Mouse (Mus musculus) c-Kit-negative CD71-positive TER-119-positive erythroid progenitor cells, embryonic 14.5 days (primary cell): Measurements from ENCODE around the gene Raver2.
"Not testable (repeated sequence)": the region's sequence is repeated elsewhere in the genome, so short reads cannot be mapped to it uniquely, and the experiment has no call there.

Source experiments
- DNase-seq: peaks from one replicate; pipeline ENCODE4 v3.0.0-alpha.2; 2013; ENCODE audit warnings: low read depth, low spot score

Raver2 gene

GRCm38 (mm10) chr4:101068786-101069153 lies at the start of gene Raver2:
Gene Raver2 (plus strand): TSS chr4:101068983.
- DNase-seq, result no peak

DNA sequence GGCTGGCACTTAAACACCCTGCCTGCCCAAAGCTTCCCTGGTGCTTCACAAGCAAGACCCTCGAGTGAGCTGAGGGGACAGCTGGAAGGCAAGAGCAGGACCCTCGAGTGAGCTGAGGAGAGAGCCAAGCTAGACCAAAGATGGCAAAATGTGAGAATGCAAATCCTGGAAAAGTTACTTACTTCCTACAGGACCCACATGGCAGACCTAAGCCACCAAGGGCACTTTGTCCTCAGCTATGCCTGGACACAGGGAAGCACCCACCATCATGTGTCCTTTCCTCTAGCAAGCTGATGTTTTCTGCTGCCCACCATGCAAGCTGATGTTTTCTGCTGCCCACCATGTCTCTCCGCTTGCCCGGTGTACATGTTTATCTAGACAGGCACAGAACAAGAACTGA lies 48.2 kb upstream of the Raver2 start, which contains the start of gene Gm10577:
TSS of gene Gm10577 (minus strand) at position 101 of the 400 bp plus-strand sequence.
- no peak for DNase-seq

DNA sequence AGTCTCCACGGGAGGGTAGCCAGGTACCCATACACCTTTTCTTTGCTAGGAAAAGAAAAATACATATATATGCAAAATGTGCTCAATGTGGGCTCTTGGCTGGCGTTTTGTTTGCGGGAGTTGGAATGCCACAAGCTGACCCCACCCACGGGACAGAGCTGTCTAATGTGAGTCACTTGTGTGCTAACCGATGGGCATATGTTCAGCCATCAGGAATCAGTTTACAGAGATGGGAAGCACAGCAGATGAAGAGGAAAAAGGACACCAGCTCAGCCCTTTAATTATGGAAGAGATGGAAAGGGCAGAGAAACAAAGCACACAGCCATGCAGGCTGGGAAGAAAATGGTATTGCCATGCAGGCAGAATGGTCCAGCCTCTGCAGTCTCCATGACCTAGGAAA lies 42.2 kb upstream of the Raver2 start:
- no peak for DNase-seq

GRCm38 (mm10) chr4:101026995-101027394 lies 41.8 kb upstream of the Raver2 start:
- no peak for DNase-seq

DNA sequence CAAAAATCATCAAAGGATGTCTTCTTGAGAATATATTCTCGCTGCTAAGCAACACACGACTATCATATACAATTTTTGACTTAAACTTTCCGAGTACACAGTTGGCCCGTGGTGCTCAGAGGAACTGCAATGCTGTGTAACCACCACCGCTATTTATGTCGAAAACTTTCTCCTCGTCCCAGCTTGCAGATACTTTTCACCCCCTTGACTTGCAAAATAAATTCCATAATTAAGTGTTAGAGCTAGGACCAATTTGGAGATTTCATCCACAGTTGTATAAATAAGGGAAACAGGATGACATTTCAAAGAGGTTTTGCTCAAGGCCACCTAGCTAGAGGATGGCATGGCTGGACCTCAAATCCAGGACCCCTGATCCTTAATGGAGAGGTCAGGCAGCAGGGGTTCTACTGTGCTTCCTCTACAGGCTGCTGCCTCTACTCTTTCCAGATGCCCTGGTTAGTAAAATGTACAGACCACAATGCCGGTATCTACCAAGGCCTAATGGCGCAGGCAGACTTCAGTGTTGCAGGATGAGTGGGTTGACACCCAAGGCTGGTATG lies 40.9 kb upstream of the Raver2 start:
- DNase-seq, result no peak

GRCm38 (mm10) chr4:101033047-101033446 lies 35.7 kb upstream of the Raver2 start:
- DNase-seq, result no peak

DNA sequence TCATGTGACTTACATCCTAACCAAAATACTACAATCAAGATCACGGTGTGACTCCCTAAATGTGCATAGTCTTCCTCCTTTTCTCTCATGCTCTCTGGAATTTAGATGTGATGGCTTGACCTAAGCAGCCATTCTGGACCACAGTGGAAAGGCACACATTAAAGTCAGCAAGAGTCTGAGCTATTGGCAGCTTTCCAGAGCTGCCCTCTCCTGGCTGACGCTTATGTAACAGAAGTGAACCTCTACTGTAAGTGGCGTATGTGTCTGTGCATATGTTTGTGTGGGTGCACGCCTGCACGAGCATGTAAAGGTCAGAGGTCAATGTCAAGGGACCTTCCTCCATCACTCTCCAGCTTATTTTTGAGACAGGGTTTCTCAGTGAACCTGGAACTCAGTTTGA lies 33.7 kb upstream of the Raver2 start:
- no peak for DNase-seq

DNA sequence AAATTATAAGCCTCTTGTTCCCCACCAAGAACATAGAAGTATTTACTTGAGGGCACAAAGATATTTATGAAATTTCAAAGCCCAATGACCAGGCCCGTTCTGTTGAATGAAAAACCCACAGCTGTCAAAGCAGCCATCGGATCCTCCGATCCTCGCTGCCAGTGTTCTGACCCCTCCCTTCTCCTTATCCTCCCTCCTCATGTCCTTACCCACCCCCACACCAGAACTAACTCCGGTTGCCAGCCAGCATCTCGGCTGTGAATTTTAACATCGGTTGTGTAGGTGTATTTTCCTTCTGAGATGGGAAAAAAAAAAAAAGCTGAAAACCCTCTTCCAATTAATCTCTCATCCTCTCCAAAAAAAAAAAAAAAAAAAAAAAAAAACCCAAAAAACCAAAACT lies 31.6 kb upstream of the Raver2 start:
- DNase-seq, result no peak

DNA sequence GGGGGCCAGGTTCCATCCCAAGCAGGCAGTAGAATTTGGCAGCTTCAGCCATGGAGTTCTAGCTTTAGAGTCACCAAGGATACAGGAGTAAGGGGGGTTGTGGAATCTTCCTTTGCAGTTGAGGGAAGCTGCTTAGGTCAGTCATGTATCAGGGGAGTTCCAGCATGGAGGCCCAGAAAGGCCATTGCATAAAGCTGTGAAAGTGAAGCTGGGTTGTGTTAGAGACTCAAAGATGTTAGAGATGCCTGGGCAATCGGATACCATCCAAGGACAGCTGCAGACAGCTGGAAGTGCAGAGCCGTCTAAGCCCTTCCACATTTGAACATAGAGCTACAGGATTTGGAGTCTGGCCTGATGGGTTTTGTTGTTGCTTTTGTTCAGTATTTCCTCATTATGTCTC lies 25.1 kb upstream of the Raver2 start:
- DNase-seq, result no peak

- DNase-seq, result no peak
Measured at GRCm38 (mm10) chr4:101044149-101044548, 24.6 kb upstream of the Raver2 start.

- no peak for DNase-seq
Measured at GRCm38 (mm10) chr4:101046576-101046975, 22.2 kb upstream of the Raver2 start.

- no peak for DNase-seq
Measured at GRCm38 (mm10) chr4:101062146-101062545, 6.6 kb upstream of the Raver2 start.

- no peak for DNase-seq
Measured at GRCm38 (mm10) chr4:101066401-101066800, 2.4 kb upstream of the Raver2 start.

- DNase-seq, result no peak
Measured at GRCm38 (mm10) chr4:101069154-101069971, 580 bp downstream of the Raver2 start.

- no peak for DNase-seq
Measured at GRCm38 (mm10) chr4:101071570-101071969, 2.8 kb downstream of the Raver2 start.

- no peak for DNase-seq
Measured at GRCm38 (mm10) chr4:101076425-101076824, 7.6 kb downstream of the Raver2 start.

- DNase-seq, result no peak
Measured at GRCm38 (mm10) chr4:101080016-101080415, 11.2 kb downstream of the Raver2 start.

- no peak for DNase-seq
Measured at GRCm38 (mm10) chr4:101082176-101082888, 13.5 kb downstream of the Raver2 start.

DNA sequence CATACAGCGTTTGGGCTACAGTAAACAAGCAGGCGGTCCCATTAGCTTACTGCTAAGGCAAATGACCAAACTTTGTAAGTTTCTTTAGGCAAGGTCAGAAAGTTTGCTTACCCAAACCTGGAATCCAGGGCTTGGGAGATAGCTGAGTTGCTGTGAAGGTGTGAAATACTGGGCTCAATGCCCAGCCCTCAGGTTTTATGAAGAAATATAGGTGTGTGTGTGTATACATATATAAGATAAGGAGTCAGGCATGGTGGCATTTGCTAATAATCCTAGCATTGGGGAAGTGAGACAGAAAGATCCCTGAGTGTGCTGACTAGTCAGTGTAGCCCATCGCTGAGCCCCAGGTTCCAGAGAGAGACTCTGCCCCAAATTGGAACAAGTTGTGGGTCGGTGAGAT lies 16.1 kb downstream of the Raver2 start:
- no peak for DNase-seq

DNA sequence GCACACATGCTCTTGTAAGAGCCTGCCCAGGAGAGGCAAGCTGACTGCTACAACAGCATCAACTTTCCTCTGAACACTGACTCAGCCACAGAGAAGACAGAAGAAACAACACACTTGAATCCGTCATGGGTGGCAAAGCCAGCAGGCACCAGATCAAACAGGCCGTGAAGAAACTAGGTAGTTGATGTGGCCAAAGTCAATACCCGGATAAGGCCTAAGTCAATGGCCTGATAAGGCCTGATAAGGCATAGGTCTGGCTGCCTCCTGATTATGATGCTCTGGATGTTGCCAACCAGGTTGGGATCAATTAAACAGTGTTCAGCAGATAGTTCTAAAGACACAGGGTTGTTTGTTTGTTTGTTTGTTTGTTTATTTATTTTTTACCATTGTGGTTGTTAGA lies 17.3 kb downstream of the Raver2 start:
- no peak for DNase-seq

GRCm38 (mm10) chr4:101087721-101088120 lies 18.9 kb downstream of the Raver2 start:
- DNase-seq, result no peak

GRCm38 (mm10) chr4:101090630-101091029 lies 21.8 kb downstream of the Raver2 start:
- not testable (repeated sequence) for DNase-seq

GRCm38 (mm10) chr4:101093292-101093691 lies 24.5 kb downstream of the Raver2 start:
- no peak for DNase-seq
